In genomic region chr11:72543692-72544091, GRCm38 (mm10) we compare ENCODE assay signal across 4 mouse cellular contexts. TPM values are rescaled to one million over a fixed set of nuclear protein-coding genes. Genes with fewer than 3 reads are reported as not detected.
"Had no signal": no experiment of that assay in that cellular context is flagged by ENCODE, and none has a peak within 500 bp of the region (broad histone marks: within the 10 kb centered on the region; RNA-seq: fewer than 3 reads in every experiment).

No protein-coding gene starts in this region.

RNA-seq across cellular contexts. Expression of gene Spns3, which starts 6.6 kb away (rescaled TPM):
- total RNA-seq: heart, postnatal 25 days had no signal
- polyA plus RNA-seq: hindbrain, embryonic 11.5 days; hindbrain, embryonic 16.5 days had no signal

RNA-seq across cellular contexts. Expression of gene Spns2, which starts 54.0 kb away (rescaled TPM):
- polyA plus RNA-seq: inflammation-experienced regulatory T-cells, adult 6 months had no signal
